Mouse (Mus musculus): ENCODE data around the gene Rundc1. TPM values are rescaled to one million over a fixed set of nuclear protein-coding genes. Genes with fewer than 3 reads are reported as not detected.
"Not testable (repeated sequence)": the region's sequence is repeated elsewhere in the genome, so short reads cannot be mapped to it uniquely, and the experiment has no call there.

Rundc1 gene
- 10 to 100 TPM; 11.1 to 12.4 TPM for total RNA-seq (2021)

DNA sequence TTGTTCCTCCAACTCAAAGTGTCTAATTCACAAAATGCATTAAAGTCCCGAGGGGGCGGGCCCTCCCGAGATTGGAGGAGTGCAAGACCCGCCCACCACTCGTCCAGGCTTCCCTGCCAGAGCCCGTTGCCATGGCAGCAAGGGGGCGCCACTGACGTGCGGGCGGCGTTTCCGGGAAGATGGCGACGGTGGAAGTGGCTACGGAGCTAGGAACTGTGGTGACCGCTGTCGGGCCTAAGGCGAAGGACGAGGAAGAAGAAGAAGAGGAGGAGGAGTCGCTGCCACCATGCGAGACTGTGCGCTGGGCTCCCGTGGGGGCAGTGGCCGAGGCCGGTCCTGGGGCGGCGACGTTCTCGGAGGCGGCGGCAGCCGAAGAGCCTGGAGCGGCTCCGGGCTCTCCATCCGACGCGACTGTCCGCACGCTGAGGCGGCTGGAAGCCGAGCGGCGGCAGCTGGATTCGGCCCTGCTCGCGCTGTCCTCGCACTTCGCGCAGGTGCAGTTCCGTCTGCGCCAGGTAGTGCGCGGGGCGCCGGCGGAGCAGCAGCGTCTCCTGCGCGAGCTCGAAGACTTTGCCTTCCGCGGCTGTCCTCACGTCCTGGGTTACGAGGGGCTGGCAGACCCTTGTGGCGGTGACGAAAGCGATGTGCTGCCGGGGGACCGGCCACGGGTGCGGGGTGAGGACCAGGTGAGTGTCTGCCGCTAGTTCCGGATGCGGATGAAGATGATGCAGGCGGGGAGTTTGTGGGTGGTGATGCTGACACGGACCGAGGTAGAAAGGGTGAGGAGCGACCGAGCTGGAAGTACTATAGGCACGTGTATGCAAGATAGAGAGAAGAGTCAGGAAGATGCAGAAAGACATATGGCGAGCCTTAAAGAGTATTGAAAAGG, at the start of gene Rundc1, which contains the start of gene Ptges3l:
Gene Rundc1, plus strand, starts transcription at position 161 of the 889 bp plus-strand sequence.
Gene Ptges3l, minus strand, starts transcription at position 409 of the 889 bp plus-strand sequence.
- intact Hi-C loops (cut with DNase I), result no loop called here
- peak; percentile 99 for DNase-seq

DNA sequence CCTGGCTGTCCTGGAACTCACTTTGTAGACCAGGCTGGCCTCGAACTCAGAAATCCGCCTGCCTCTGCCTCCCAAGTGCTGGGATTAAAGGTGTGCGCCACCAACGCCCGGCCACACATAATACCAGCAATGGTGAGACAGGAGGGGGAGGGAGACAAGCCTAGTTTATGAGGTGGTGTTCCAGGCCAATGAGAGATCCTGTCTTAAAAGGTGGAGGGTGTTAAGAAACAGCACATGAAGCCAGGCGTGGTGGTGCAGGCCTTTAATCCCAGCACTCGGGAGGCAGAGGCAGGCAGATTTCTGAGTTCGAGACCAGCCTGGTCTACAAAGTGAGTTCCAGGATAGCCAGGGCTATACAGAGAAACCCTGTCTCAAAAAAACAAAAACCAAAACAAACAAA, 46.7 kb upstream of the Rundc1 start:
- intact Hi-C loops (cut with DNase I); DNase-seq: not testable (repeated sequence)

- no peak for DNase-seq
- intact Hi-C loops (cut with DNase I), result no loop called here
Observed at GRCm38 (mm10) chr11:101378926-101379325, 46.0 kb upstream of the Rundc1 start.

DNA sequence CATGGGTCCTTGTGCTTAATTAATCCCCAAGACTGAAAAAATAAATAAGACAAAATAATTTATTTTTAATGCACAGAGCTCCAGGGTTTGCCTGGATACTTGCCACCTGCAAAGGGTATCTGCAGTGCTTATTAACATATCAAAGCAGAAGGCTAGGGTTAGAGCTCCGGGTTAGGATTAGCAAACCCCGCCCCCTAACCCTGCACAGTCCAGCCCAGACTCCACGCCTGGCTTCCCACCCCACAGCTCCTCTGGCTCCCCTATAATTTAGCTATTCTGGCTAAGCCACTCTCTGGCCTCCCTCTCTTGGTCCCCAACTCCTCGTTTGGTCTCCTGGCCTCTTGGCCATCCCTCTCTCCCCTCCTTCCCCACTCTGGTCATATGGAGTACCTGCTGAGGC, 43.1 kb upstream of the Rundc1 start:
- DNase-seq, result no peak

DNA sequence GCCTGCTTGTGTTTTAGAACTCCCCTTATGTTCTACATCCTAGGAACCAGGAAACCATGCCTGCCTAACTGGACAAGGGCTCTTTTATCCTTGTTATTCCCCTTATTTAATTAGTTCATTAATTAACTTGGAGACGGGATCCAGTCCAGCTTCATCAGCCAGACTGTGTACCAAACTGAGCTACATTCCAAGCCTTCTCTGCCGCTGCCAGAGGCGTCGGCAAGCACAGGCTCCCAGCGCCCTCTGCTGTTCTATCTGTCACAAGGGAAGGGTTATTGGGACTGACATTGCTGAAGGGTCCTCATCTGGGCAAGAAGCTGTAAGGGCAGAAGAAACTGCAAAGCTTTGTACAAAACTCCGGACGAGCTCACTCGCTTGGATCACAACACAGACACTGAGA, 29.8 kb upstream of the Rundc1 start:
- intact Hi-C loops (cut with DNase I), result loop anchor here (1.0 to 5.0 kb wide), 2 partner anchors 72 to 183 kb away; no protein-coding TSS in a partner anchor
- DNase-seq, result peak; percentile 82 to 89

More for the DNA sequence above, 43.1 kb upstream of the Rundc1 start:
- intact Hi-C loops (cut with DNase I), result no loop called here

GRCm38 (mm10) chr11:101415306-101415705, 9.6 kb upstream of the Rundc1 start:
- intact Hi-C loops (cut with DNase I), result no loop called here

DNA sequence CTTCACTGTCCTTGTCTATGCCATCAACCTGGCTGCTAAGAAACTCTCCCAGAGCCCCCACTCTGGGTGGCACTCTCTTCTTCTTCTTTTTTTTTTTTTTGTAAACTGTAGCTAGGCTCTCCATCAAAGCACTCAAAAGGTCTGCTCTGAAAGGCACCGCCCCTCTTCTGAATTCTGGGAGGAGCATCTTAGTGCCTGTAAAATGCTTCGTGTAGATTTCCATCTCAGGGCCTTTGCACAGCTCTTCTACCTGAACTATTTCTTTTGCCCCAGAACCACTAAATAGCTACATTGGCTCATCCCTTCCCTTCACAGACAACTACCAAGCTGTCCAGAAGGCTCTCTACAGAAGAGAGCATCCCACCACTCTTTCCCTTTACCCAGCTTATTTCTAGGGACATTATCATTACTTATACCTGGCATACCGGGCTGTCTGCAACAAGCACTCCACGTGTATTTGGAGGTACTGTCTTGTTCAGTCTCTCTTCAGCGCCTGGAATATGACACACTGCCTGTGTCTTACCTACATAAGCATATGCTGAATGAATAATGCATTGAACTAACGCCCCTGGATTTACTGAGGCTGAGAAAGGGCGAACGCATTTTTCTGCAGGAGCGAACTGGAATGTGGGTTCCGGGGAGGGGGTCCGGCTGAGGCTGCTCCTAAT, 8.3 kb upstream of the Rundc1 start:
- DNase-seq, result no peak
- intact Hi-C loops (cut with DNase I), result no loop called here

More at GRCm38 (mm10) chr11:101415306-101415705, 9.6 kb upstream of the Rundc1 start:
- no peak for DNase-seq

GRCm38 (mm10) chr11:101417101-101417855, 7.6 kb upstream of the Rundc1 start, which contains the start of gene Aarsd1:
Gene Aarsd1 (minus strand): TSS chr11:101417615.
- intact Hi-C loops (cut with DNase I), result no loop called here
- peak; percentile 91 to 93 for DNase-seq

DNA sequence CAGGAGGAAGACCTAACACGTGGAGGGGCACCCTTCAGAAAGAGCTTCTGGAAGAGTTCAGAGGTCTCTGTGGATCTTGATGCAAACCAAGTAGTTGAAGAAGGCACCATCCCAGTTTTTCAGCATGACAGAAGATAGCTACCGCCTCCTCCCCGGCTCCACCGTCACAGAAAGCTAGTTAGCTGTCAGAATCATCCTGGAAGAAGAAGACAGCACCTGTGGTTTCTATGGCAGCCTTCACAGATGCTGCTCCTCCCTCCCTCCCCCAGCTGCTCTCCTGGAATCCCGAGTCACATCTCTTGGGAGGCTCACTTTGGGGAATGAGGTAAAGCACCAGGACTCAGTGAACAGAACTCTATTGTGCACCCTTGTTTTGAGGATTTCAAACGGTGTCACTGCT, 5.9 kb upstream of the Rundc1 start:
- DNase-seq, result no peak
- intact Hi-C loops (cut with DNase I), result no loop called here

DNA sequence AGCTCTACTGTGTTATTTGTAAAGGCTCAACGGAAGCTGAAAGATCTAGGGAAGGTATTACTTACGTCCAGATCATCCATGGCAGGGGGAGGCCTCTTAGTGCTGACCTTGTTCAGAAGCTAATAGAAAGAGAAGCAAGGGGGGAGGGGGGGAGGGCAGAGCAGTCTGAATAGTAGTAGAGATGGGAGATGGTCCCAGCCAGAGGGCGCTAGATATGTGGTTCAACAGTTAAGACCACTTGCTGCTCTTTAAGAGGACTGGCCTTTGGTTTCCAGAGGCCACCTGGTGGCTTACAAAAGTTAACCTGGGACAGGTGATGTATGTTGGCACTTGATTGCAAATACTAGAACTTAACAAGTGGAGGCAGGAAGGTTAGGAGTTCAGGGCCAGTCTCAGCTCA, 5.3 kb upstream of the Rundc1 start:
- intact Hi-C loops (cut with DNase I), result no loop called here
- DNase-seq, result no peak

GRCm38 (mm10) chr11:101420148-101420547, 4.7 kb upstream of the Rundc1 start:
- DNase-seq, result no peak
- intact Hi-C loops (cut with DNase I), result no loop called here

DNA sequence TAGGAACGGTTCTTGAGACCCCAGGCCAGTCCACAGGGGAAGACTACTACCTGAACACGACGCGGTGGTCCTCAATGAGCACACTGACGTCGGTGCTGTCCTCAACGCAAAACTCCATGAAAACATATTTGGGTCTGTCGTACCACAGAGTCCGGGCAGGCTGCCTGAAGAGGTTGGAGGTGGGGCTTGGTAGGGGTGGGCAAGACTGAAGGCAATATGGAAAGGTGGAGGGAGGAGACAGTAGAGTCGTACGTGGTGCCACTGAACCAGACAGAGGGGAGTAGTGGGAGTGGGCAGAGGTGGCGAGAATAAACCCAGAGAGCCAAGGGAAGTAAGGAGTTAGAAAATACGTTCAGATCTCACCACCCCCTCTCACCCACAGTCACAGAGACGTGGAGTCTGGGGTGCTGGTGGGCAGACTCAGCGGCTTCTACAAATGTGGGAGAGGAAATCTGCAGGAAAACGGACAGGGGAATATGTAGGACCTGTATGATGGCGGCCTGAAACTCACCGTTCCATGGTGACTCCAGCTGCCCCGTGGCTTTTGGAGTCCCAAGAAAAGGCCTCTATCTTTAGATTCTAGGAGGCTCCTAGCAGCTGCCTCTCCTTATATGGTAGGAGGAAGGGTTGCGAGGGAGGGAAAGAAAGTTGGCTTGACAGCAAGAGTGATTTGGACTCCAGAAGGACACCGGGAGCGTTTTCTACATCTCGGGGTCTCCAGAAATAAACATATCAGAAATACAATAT, 607 bp upstream of the Rundc1 start, which contains the start of gene Gm27029:
Gene Gm27029, minus strand, starts transcription at position 692 of the 747 bp plus-strand sequence.
- peak; percentile 52 to 54 for DNase-seq
- intact Hi-C loops (cut with DNase I), result no loop called here

DNA sequence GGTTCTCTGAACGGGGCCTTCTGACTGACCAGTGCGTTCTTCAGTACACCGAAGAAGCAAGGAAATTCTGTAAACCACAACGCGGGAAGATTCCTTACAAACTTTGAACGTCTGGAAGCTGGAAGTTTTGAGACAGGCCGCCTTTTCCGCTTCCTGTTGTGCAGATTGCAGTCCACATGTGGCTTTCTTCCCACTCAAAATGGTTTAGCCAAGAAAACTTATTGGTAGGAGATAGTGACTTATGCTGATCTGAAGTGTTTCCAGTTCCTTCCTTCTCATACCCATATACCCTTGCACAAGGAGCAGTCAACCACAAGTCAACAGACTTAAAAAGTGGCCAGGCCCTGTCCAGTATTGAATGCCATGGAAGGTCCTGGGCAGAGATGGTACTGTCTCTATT, 1.3 kb downstream of the Rundc1 start:
- DNase-seq, result no peak
- intact Hi-C loops (cut with DNase I), result no loop called here

DNA sequence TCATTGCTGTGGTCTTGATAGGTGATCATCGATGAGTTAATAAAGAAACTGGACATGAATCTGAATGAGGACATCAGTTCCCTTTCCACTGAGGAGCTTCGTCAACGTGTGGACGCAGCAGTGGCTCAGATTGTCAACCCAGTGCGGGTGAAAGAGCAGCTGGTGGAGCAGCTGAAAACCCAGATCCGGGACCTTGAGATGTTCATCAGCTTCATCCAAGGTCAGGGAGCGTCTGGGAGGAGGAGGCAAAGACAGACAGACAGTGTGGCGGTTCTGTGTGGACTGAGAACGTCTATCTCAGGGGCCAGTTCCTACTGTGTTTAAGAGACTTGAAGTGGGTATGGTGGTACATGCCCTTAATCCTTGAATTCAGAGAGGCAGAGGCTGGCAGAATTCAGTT, 6.4 kb downstream of the Rundc1 start:
- intact Hi-C loops (cut with DNase I), result no loop called here
- DNase-seq, result no peak

DNA sequence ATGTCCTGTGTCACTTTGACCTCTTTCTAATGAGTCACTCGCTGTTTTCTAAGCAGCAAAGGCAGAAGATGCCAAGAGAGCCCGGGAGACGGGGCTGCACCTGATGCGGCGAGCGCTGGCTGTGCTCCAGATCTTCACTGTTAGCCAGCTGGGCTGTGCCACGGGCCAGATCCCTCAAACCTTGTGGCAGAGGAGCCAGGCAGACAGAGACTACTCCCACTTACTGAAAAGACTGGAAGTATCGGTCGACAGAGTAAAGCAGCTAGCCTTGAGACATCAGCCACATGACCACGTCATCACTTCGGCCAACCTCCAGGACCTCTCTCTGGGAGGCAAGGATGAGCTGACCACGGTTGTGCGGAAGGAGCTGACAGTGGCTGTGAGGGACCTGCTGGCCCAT, 8.5 kb downstream of the Rundc1 start:
- intact Hi-C loops (cut with DNase I), result no loop called here
- DNase-seq, result no peak

- intact Hi-C loops (cut with DNase I), result no loop called here
- no peak for DNase-seq
Observed at GRCm38 (mm10) chr11:101435831-101436230, 10.9 kb downstream of the Rundc1 start.

DNA sequence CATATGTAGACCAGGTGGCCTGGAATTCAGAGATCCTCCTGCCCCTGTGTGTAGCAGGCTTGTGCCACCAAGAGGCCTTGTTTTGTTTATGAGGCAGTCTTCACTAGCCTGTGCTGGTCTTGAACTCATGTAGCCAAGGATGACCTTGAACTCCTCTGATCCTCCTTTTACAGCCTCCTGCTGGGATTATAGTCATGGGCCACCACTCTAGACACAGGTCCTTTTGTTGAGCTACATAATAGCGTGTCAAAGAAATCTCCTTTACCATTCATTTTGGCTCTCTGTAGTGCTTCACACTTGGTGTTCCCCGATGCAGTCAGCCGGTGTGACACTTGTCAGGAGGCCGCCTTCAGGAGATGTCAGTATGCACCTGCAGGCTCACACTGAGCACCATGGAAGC, 12.0 kb downstream of the Rundc1 start:
- DNase-seq, result no peak
- intact Hi-C loops (cut with DNase I), result no loop called here

DNA sequence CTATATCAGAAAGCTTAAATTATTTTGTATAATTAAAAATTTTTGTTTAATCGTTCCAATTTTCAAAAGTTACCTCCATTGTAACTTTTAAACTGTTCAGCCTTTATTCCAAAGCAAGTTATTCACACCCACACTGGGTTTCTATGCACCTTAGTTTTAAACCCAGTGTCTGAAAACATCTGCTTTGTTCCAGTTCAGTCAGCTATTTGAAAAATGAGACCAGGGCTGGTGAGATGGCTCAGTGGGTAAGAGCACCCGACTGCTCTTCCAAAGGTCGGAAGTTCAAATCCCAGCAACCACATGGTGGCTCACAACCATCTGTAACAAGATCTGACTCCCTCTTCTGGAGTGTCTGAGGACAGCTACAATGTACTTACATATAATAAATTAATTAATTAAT, 13.1 kb downstream of the Rundc1 start:
- intact Hi-C loops (cut with DNase I); DNase-seq: not testable (repeated sequence)

DNA sequence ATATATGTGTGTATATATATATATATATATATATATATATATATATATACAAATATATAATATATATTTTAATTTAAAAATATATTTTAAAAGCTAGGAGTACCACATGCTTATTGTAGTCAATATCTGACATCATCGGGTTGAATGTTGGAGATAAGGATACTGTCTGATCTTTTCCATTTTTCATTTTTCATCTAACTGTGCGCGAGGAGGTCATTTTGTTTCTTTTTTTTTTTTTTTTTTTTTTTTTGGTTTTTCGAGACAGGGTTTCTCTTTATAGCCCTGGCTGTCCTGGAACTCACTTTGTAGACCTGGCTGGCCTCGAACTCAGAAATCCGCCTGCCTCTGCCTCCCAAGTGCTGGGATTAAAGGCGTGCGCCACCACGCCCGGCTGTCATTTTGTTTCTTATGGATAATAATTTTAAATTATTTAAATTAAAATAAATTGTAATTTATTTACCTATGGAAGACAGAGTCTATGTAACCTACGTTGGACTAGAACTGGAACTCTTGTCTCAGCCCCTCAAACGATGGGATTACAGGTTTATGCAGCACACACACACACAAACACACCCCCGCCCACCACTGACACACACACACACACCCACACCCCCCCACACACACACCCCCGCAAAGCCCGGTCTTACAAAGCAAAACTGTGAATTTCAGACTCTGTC, 16.7 kb downstream of the Rundc1 start:
- intact Hi-C loops (cut with DNase I); DNase-seq: not testable (repeated sequence)

Data from heart, postnatal 10 days (tissue).